Mouse (Mus musculus) urinary bladder, adult 2 months (tissue): Measurements from ENCODE around the gene Kcnma1. TPM values are rescaled to one million over a fixed set of nuclear protein-coding genes. Genes with fewer than 3 reads are reported as not detected.

Experiments used
- DNase-seq: peaks from one replicate; pipeline ENCODE4 v3.0.0; 2022; ENCODE audit warnings: low spot score
- polyA plus RNA-seq: library from polyadenylated mRNA; depleted of rRNA; stranded (reverse); fragments of >200 nt; gene quantifications from 2 replicates; pipeline ENCODE4 v1.2.3, GENCODE M21; 2012; rRNA removed

The Kcnma1 gene
- polyA plus RNA-seq, 1 experiment, result 22.2 TPM

DNA sequence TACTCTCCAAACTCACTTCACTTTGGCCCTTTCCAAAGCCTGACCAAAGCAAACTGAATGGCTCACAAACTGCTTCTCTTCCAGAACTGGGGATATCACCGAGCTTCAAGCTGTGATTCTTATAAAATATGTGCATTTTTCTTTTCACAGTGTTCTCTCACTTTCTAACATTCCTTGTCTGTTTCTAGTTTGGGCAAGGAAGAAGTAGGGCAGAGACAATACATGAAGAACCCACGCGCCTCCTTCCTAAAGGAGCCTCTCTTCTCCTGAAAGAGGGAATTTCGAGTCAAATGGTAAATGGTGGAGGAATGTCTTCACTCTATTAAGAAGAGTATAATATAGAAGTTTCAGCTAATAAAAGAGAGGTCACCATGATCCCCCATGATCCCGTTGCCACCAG, 709.0 kb downstream of the Kcnma1 start:
- no peak for DNase-seq

GRCm38 (mm10) chr14:23300443-23300842, 713.8 kb downstream of the Kcnma1 start:
- DNase-seq, result no peak

DNA sequence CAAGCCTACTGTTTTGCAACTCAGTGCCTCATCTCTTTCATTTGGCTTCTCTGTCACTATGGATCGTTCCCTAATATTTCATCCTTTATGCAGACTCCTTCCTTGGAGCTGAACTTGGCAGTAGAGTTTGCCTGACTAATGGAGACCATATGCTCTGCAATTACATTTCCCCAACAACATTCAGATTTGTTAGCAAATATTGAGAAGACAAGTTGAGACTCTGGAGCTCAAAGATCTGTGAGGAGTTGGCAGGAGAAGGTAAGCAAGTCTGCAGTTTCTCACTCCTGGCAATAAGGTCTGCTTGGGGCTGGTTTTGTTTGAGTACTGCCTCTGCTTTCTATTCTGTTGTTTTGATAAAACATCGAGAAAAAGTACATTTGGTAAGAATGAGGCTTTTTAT, 723.7 kb downstream of the Kcnma1 start:
- DNase-seq, result no peak

DNA sequence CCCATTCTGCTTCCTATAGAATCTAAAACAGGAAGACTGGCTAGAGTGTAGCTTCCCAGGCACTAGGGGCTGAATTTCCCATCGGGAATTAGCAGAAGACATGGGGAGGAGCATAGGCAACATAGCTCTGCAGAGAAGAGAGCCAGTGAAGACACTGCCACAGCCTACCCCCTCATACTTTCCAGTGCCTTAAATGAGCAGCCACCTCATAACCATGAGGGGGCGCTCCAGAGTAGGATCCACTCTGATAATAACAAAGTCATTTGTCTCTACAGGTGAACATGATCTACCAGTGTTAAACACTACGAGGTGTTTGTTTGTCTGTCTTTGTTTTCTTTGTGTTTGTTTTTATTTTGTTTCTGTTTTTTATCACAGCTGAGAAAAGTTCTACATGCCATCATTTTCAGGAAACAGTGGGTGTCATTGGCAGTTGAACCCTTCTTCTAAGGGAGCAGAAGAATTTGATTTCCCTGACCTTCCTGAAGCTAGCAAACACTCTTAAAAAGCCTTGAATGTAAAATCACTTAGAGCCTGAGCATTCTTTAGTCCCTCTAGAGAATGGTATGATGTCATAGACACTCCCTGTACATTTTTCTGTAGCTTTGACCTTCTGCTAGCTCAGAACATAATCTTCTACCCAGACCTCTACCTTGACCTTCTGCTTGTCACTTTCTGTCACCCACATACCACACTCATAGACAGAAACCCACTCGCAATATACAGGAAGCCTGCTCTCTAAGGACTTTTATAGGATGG, 747.6 kb downstream of the Kcnma1 start:
- no peak for DNase-seq

DNA sequence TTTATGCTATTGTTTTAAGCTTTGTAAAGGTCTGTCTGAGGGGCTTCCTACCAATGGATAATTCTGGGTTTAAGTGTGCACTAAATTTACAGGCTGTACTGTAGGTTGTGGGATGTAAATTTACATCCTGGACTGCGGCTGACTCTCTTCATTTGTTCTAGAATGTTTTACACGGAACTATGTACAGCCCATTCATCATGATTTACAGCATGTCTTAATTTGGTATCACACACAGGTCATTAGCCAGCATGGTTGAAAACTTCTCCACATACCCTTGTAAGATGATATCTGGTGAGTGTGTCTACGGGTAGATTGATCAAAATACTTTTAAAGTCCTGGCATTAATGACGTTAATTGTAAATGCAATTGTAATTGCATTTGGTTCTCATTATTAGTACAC, 761.1 kb downstream of the Kcnma1 start:
- DNase-seq, result no peak

- DNase-seq, result no peak
These were observed 769.8 kb downstream of the Kcnma1 start for GRCm38 (mm10) chr14:23244446-23244845.

- DNase-seq, result no peak
These were observed 770.4 kb downstream of the Kcnma1 start for GRCm38 (mm10) chr14:23243857-23244256.

Other genes starting within 250 kb of the Kcnma1 start
- gene Dlg5, start 231.4 kb upstream of the Kcnma1 start, polyA plus RNA-seq, result 19.2 and 24.0 TPM in 2 replicates